Mouse (Mus musculus): ENCODE results near the gene Prkag2. TPM values are rescaled to one million over a fixed set of nuclear protein-coding genes. Genes with fewer than 3 reads are reported as not detected.

Gene Prkag2
- polyA plus RNA-seq, 1 experiment from 2014 or later = 36.4 TPM

DNA sequence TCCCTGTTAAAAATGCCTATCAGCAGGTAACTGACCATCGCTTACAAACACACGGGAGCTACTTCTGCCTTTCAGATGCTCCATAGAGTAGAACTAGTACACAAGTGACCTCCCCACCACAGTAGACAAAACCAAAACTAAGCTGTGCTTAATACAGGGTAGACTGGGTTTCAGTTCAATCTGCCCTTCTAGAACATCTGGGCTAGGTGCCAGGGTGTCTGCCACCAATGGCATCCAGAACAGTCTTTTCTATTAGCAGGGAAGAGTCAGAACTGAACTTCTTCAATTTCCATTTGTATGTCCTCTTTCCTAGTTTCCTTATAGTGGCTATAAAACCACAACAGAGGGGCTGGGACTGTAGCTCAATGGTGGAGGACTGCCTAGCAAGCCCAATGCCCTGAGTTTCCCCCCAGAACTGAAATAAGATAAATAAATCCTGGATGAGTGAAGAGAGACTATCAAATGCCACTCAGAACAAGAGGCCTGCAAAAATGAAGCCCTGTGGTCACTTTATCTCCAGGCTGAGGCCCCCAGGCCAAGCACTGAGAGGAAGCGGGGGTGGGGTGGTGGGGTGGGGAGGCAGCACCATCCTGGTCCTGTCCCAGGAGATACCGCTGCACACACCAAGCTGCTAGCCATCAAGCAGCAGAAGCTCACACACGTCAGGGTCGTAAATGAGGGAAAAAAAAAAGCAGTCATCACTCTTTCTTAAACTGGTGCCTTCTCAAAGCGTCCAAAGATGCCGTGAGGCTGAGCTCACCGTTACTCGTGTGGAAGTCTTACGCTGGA is 222.4 kb downstream of the Prkag2 start:
- H3K27ac ChIP-seq = no peak overlapping the region
- no peak for ATAC-seq (replicated peaks; ENCODE audit: low FRiP score, low read depth)

GRCm38 (mm10) chr5:24876653-24877052 is 223.8 kb downstream of the Prkag2 start:
- TF ChIP-seq CTCF (IDR thresholded peaks at IDR 0.05; ENCODE audit: low read depth) = no peak

More for the DNA sequence above, 222.4 kb downstream of the Prkag2 start:
- no peak for DNase-seq (ENCODE audit: low spot score)
- H3K4me3 ChIP-seq (replicated peaks; ENCODE audit: low read depth, low read length) = no peak overlapping the region
- TF ChIP-seq CTCF (IDR thresholded peaks at IDR 0.05; ENCODE audit: low read depth) = no peak
- no peaks in the 10 kb centered on the region for H3K4me1 ChIP-seq (replicated peaks; ENCODE audit: insufficient read depth, low read length)
- H3K4me2 ChIP-seq (ENCODE audit: low read length) = no peak overlapping the region
- H3K9me3 ChIP-seq (replicated peaks; ENCODE audit: low read length) = no peaks in the 10 kb centered on the region
- WGBS = 58% methylated on average over 11 of the region's 11 CpGs
- H3K27me3 ChIP-seq (ENCODE audit: insufficient read depth, low read length) = no peaks in the 10 kb centered on the region
- 0 out of 2 replicates have a peak, but pooled peaks cover 10% of the 10 kb centered on the region for H3K36me3 ChIP-seq (ENCODE audit: insufficient read depth, low read length)
- H3K9ac ChIP-seq (ENCODE audit: low read depth, low read length) = no peak overlapping the region

DNA sequence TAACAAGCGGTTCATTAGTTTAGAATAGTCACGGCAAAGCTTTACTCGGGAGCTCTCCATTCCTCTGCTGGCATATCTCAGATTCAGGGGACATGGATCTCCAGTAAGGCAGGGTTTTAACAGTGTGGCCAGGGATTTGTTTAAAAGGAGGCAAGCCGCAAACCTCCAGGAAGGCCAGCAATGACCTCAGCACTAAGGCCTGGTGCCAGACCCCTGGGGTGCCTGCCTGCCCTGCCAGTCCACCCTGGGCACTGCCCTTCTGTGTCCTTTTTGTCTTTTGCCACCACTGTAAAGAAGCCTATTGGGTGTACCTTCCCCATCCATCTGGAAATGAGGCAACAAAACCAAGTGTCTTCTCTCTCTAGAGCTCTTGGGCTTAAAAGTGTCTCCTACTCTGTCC is 226.3 kb downstream of the Prkag2 start:
- WGBS = 89% methylated on average over 4 of the region's 4 CpGs
- ATAC-seq (replicated peaks; ENCODE audit: low FRiP score, low read depth) = no peak
- no peak overlapping the region for H3K9ac ChIP-seq (ENCODE audit: low read depth, low read length)
- H3K9me3 ChIP-seq (replicated peaks; ENCODE audit: low read length) = no peaks in the 10 kb centered on the region
- H3K4me1 ChIP-seq (replicated peaks; ENCODE audit: insufficient read depth, low read length) = no peaks in the 10 kb centered on the region
- H3K36me3 ChIP-seq (ENCODE audit: insufficient read depth, low read length) = 0 out of 2 replicates have a peak, but pooled peaks cover 10% of the 10 kb centered on the region
- DNase-seq (ENCODE audit: low spot score) = no peak
- H3K27ac ChIP-seq = no peak overlapping the region
- H3K4me3 ChIP-seq (replicated peaks; ENCODE audit: low read depth, low read length) = no peak overlapping the region
- TF ChIP-seq CTCF (IDR thresholded peaks at IDR 0.05; ENCODE audit: low read depth) = no peak
- no peak overlapping the region for H3K4me2 ChIP-seq (ENCODE audit: low read length)
- H3K27me3 ChIP-seq (ENCODE audit: insufficient read depth, low read length) = no peaks in the 10 kb centered on the region

More at GRCm38 (mm10) chr5:24876653-24877052, 223.8 kb downstream of the Prkag2 start:
- Histone ChIP-seq H3K9ac (ENCODE audit: low read depth, low read length) (no peak overlapping the region), H3K9me3 (replicated peaks; ENCODE audit: low read length) (no peaks in the 10 kb centered on the region), H3K4me3 (replicated peaks; ENCODE audit: low read depth, low read length) (no peak overlapping the region), H3K4me2 (ENCODE audit: low read length) (no peak overlapping the region), H3K27me3 (ENCODE audit: insufficient read depth, low read length) (no peaks in the 10 kb centered on the region), H3K36me3 (ENCODE audit: insufficient read depth, low read length) (0 out of 2 replicates have a peak, but pooled peaks cover 10% of the 10 kb centered on the region), H3K27ac (no peak overlapping the region), H3K4me1 (replicated peaks; ENCODE audit: insufficient read depth, low read length) (no peaks in the 10 kb centered on the region)
- no peak for DNase-seq (ENCODE audit: low spot score)
- WGBS = 91% methylated on average over 9 of the region's 9 CpGs
- no peak for ATAC-seq (replicated peaks; ENCODE audit: low FRiP score, low read depth)

- ATAC-seq (replicated peaks; ENCODE audit: low FRiP score, low read depth) = no peak
- 39% methylated on average over 6 of the region's 6 CpGs for WGBS
Observed at GRCm38 (mm10) chr5:24873221-24873620, 227.2 kb downstream of the Prkag2 start.

DNA sequence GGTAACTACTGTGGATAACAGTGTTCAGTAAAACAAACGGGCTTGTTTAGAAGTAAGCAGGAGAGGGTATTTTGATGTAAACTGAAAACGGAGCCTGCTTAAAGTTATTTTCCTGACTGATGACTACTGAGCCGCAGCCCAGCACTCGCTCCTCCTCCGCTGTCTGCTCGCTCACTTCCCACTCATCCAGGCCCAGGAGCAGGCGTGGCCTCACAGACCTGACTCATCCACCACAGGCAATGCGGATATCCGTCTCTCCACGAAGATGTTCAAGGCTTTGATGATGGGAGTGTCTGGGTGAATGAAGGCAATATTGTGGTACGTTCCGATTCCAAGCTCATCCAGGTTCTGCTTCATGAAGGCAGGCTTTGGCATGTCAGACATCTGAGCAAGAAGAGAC is 229.2 kb downstream of the Prkag2 start:
- DNase-seq (ENCODE audit: low spot score) (no peak), ATAC-seq (replicated peaks; ENCODE audit: low FRiP score, low read depth) (no peak)
- Histone ChIP-seq H3K27ac (no peak overlapping the region), H3K4me1 (replicated peaks; ENCODE audit: insufficient read depth, low read length) (no peaks in the 10 kb centered on the region), H3K27me3 (ENCODE audit: insufficient read depth, low read length) (no peaks in the 10 kb centered on the region), H3K36me3 (ENCODE audit: insufficient read depth, low read length) (peaks cover 13% of the 10 kb centered on the region), H3K9ac (ENCODE audit: low read depth, low read length) (no peak overlapping the region), H3K4me2 (ENCODE audit: low read length) (no peak overlapping the region), H3K4me3 (replicated peaks; ENCODE audit: low read depth, low read length) (no peak overlapping the region), H3K9me3 (replicated peaks; ENCODE audit: low read length) (no peaks in the 10 kb centered on the region)
- 85% methylated on average over 12 of the region's 12 CpGs for WGBS
- no peak for TF ChIP-seq CTCF (IDR thresholded peaks at IDR 0.05; ENCODE audit: low read depth)

More at GRCm38 (mm10) chr5:24873221-24873620, 227.2 kb downstream of the Prkag2 start:
- Histone ChIP-seq H3K9me3 (replicated peaks; ENCODE audit: low read length) (no peaks in the 10 kb centered on the region), H3K4me2 (ENCODE audit: low read length) (no peak overlapping the region), H3K27ac (no peak overlapping the region), H3K27me3 (ENCODE audit: insufficient read depth, low read length) (no peaks in the 10 kb centered on the region), H3K4me1 (replicated peaks; ENCODE audit: insufficient read depth, low read length) (no peaks in the 10 kb centered on the region), H3K36me3 (ENCODE audit: insufficient read depth, low read length) (0 out of 2 replicates have a peak, but pooled peaks cover 10% of the 10 kb centered on the region), H3K9ac (ENCODE audit: low read depth, low read length) (no peak overlapping the region), H3K4me3 (replicated peaks; ENCODE audit: low read depth, low read length) (no peak overlapping the region)
- no peak for DNase-seq (ENCODE audit: low spot score)
- TF ChIP-seq CTCF (IDR thresholded peaks at IDR 0.05; ENCODE audit: low read depth) = no peak

DNA sequence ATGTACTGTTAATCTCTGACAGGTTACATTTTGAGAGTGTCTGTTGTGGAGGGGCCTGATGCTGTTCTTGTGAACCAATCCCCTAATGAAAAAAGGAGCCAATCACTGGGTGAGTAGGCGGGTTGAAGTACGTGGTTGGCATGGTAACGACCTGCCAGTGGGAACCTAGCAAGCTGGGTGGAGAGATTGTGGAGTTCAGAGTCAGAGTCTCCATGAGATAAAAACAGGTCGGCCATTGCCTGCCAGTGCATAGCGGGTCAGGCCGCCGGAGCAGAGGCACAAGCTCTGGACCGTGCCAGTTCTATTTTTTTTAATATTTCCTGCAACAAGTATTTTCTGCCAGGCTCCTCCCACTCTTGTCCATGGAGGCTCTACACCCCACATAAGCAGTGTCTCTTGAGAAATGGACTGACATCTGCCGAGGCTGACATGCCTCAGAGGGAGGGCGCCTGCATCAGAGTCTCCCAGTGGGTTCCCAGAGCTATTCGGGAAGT is 230.6 kb downstream of the Prkag2 start:
- Histone ChIP-seq H3K9me3 (replicated peaks; ENCODE audit: low read length) (no peaks in the 10 kb centered on the region), H3K4me3 (replicated peaks; ENCODE audit: low read depth, low read length) (no peak overlapping the region), H3K27ac (no peak overlapping the region), H3K4me2 (ENCODE audit: low read length) (no peak overlapping the region), H3K4me1 (replicated peaks; ENCODE audit: insufficient read depth, low read length) (no peaks in the 10 kb centered on the region), H3K9ac (ENCODE audit: low read depth, low read length) (no peak overlapping the region), H3K27me3 (ENCODE audit: insufficient read depth, low read length) (no peaks in the 10 kb centered on the region), H3K36me3 (ENCODE audit: insufficient read depth, low read length) (peaks cover 10% of the 10 kb centered on the region)
- no peak for TF ChIP-seq CTCF (IDR thresholded peaks at IDR 0.05; ENCODE audit: low read depth)
- ATAC-seq (replicated peaks; ENCODE audit: low FRiP score, low read depth) (no peak), DNase-seq (ENCODE audit: low spot score) (no peak)
- WGBS = 76% methylated on average over 11 of the region's 11 CpGs
